Mouse (Mus musculus): ENCODE results near the gene Trpm2.

GRCm38 (mm10) chr10:78002316-78002715 is 32.0 kb upstream of the Trpm2 start:
- TF ChIP-seq TAL1 (IDR thresholded peaks at IDR 0.05; ENCODE audit: low read length) (no peak), GATA1 (IDR thresholded peaks at IDR 0.05; ENCODE audit: low read length) (no peak)
